In the genomic region with DNA sequence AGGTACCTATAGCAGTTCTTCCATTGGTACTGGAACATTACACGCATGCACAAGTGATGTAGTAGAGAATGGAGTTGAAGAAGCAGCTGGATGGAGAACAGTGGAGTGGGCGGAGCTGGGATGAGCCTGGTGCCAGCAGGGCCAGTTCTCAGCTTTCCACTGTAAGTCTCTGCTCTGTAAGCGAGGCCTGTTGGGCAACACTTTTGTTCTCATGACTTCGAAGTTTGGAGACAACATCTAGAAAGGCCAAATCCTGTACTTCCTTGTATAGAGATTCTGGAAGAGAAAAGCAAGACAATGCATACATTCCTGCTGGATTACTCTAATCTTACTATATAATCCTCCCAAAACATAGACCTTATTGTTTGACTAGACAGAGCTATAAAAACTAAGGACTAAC, we compare ENCODE assay signal across 22 mouse cellular contexts.
"Had no signal": no experiment of that assay in that cellular context is flagged by ENCODE, and none has a peak within 500 bp of the region (broad histone marks: within the 10 kb centered on the region; RNA-seq: fewer than 3 reads in every experiment).

No protein-coding gene starts in this region.

- H3K4me2 ChIP-seq: lung, embryonic 15.5 days; midbrain, embryonic 11.5 days; midbrain, embryonic 13.5 days; midbrain, embryonic 15.5 days; neural tube, embryonic 13.5 days; neural tube, embryonic 15.5 days had no signal

- H3K27me3 ChIP-seq: lung, embryonic 15.5 days; megakaryocyte, embryonic 14.5 days; midbrain, embryonic 13.5 days; midbrain, embryonic 15.5 days; neural tube, embryonic 13.5 days; neural tube, embryonic 15.5 days had no signal

- H3K4me1 ChIP-seq: lung, embryonic 15.5 days; midbrain, embryonic 13.5 days; midbrain, embryonic 15.5 days; neural tube, embryonic 13.5 days; neural tube, embryonic 15.5 days had no signal

- H3K9me3 ChIP-seq: lung, embryonic 15.5 days; megakaryocyte, embryonic 14.5 days; midbrain, embryonic 13.5 days; midbrain, embryonic 15.5 days; neural tube, embryonic 15.5 days had no signal

- H3K27ac ChIP-seq: lung, embryonic 15.5 days; macrophage; midbrain, embryonic 13.5 days; midbrain, embryonic 15.5 days; neural tube, embryonic 13.5 days; neural tube, embryonic 15.5 days had no signal

- DNase-seq: liver, postnatal 0 days; lung, adult 2 months; lung, postnatal 14 days; lung, postnatal 36 days; retina, postnatal 1 day; right cerebral cortex, adult 18-20 months; right cerebral cortex, postnatal 25 days; right cerebral cortex, postnatal 4 days; spleen, adult 18-20 months; thymus, adult 18-20 months; thymus, postnatal 14 days; thymus, postnatal 36 days had no signal

- H3K4me3 ChIP-seq: lung, embryonic 15.5 days; megakaryocyte, embryonic 14.5 days; midbrain, embryonic 13.5 days; midbrain, embryonic 15.5 days; myocyte; neural tube, embryonic 13.5 days; neural tube, embryonic 15.5 days had no signal

- ATAC-seq: liver, postnatal 0 days; lung, postnatal 0 days; midbrain, embryonic 13.5 days; midbrain, embryonic 15.5 days had no signal

- H3K9ac ChIP-seq: liver, postnatal 0 days; lung, embryonic 15.5 days; midbrain, embryonic 13.5 days; midbrain, embryonic 15.5 days; neural tube, embryonic 13.5 days; neural tube, embryonic 15.5 days had no signal
